Mouse (Mus musculus): ENCODE measurements at regions not wholly inside any gene's neighbourhood (a gene's known extent, or its start where the extent isn't known, plus 50 kb on each side); places are given as distances from the start of the nearest gene placed in this dataset.

DNA sequence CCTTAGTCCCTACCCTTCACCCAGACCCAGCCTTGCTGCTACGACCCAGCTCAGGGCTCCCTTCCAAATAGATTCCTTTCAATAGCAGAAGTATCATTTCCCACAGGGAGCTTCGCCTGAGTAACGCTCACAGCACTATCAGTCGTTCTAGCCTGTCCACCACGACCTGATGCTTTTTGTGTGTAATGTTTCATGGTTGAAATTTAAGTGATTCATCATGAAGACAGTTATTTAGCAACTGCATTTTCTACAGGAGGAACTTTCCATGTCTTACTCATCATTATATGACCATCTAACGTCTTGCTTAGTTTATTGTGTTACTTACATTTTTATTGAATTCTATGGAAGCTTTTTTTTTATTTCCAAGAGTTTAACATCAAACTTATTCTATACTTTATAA, 314.5 kb upstream of the Acvr2a start:
- Histone ChIP-seq H3K4me2 (ENCODE audit: low read depth, severe bottlenecking) (no peak overlapping the region), H3K36me3 (ENCODE audit: control insufficient read depth, insufficient read depth, low read length) (no peaks in the 10 kb centered on the region), H3K9me3 (ENCODE audit: control insufficient read depth, low read length) (no peaks in the 10 kb centered on the region), H3K4me3 (ENCODE audit: low read depth, low read length) (no peak overlapping the region), H3K27me3 (ENCODE audit: control insufficient read depth, insufficient read depth, low read length) (no peaks in the 10 kb centered on the region), H3K4me1 (ENCODE audit: control insufficient read depth, insufficient read depth, low read length) (no peaks in the 10 kb centered on the region), H3K27ac (replicated peaks; ENCODE audit: low read depth, low read length) (no peak overlapping the region), H3K9ac (ENCODE audit: low read length) (no peak overlapping the region)
- no peak for DNase-seq (ENCODE audit: low spot score)
- no peak for ATAC-seq (ENCODE audit: insufficient number of reproducible peaks, low FRiP score, low TSS enrichment, low read depth)
- WGBS = 93% methylated on average over 6 of the region's 6 CpGs

GRCm38 (mm10) chr2:48501387-48501786, 312.5 kb upstream of the Acvr2a start:
- Histone ChIP-seq H3K4me2 (ENCODE audit: low read depth, severe bottlenecking) (no peak overlapping the region), H3K4me1 (ENCODE audit: control insufficient read depth, insufficient read depth, low read length) (no peaks in the 10 kb centered on the region), H3K9ac (ENCODE audit: low read length) (no peak overlapping the region), H3K27me3 (ENCODE audit: control insufficient read depth, insufficient read depth, low read length) (no peaks in the 10 kb centered on the region), H3K27ac (replicated peaks; ENCODE audit: low read depth, low read length) (no peak overlapping the region), H3K4me3 (ENCODE audit: low read depth, low read length) (no peak overlapping the region), H3K36me3 (ENCODE audit: control insufficient read depth, insufficient read depth, low read length) (no peaks in the 10 kb centered on the region), H3K9me3 (ENCODE audit: control insufficient read depth, low read length) (no peaks in the 10 kb centered on the region)
- DNase-seq (ENCODE audit: low spot score) = no peak
- 31% methylated on average over 2 of the region's 2 CpGs for WGBS
- ATAC-seq (ENCODE audit: insufficient number of reproducible peaks, low FRiP score, low TSS enrichment, low read depth) = no peak

DNA sequence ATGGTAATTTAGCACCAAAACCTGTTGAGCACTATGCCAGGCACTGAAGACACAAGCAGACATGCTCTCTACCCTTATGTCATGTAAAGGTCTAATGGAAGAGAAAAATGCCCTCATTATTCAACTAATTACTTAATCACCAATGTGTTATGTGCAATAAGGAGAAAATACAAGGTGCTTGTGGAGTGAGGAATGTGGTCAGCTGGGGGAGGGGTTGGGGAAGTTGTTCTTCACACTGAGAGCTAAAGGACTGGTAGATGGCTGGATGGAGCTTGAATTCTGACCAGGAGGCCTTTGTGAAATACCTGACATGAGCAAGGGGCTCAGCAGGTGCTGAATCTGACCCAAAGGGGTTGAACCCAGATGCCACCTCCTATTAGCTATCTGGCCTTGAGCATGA, 300.1 kb upstream of the Acvr2a start:
- DNase-seq (ENCODE audit: low spot score) (peak; percentile 33), ATAC-seq (ENCODE audit: insufficient number of reproducible peaks, low FRiP score, low TSS enrichment, low read depth) (peak; percentile 47; the same call in 1 of the 2 replicates)
- H3K27ac ChIP-seq (replicated peaks; ENCODE audit: low read depth, low read length) = no peak overlapping the region; the same call in 1 of the 2 replicates
- no peaks in the 10 kb centered on the region for H3K9me3 ChIP-seq (ENCODE audit: control insufficient read depth, low read length)
- H3K9ac ChIP-seq (ENCODE audit: low read length) = no peak overlapping the region
- no peak overlapping the region for H3K4me2 ChIP-seq (ENCODE audit: low read depth, severe bottlenecking)
- H3K36me3 ChIP-seq (ENCODE audit: control insufficient read depth, insufficient read depth, low read length) = no peaks in the 10 kb centered on the region
- 0 out of 2 replicates have a peak, but pooled peaks cover 3% of the 10 kb centered on the region for H3K4me1 ChIP-seq (ENCODE audit: control insufficient read depth, insufficient read depth, low read length)
- H3K27me3 ChIP-seq (ENCODE audit: control insufficient read depth, insufficient read depth, low read length) = no peaks in the 10 kb centered on the region
- no peak overlapping the region for H3K4me3 ChIP-seq (ENCODE audit: low read depth, low read length)

DNA sequence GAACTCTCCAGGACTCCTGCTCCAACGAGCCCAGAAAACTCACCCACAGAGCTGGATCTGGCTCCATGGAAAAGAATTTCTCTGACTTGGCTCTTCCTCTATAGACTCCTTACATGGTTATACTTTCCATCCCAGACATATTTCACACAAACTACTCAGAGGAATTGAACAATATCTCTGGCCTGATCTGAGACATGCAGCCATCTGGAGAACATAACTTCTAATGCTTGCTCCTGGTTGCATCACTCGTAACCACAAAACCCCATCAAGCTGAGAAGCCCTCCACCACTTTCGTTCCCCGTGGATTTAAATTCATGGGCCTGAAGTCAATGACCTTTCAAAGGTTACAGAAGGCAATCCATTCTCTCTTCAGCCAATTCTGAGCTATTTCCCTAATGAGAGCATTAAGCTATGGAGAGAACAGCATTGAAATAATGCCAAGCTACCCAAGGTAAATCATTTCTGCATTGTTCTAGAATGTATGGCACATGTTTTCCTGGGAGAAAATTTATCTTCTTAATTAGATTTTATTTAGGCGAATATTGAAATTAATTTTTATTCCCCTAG, 294.0 kb upstream of the Acvr2a start:
- Histone ChIP-seq H3K27me3 (ENCODE audit: control insufficient read depth, insufficient read depth, low read length) (no peaks in the 10 kb centered on the region), H3K36me3 (ENCODE audit: control insufficient read depth, insufficient read depth, low read length) (no peaks in the 10 kb centered on the region), H3K4me2 (ENCODE audit: low read depth, severe bottlenecking) (no peak overlapping the region), H3K4me1 (ENCODE audit: control insufficient read depth, insufficient read depth, low read length) (no peaks in the 10 kb centered on the region), H3K4me3 (ENCODE audit: low read depth, low read length) (no peak overlapping the region), H3K9ac (ENCODE audit: low read length) (no peak overlapping the region), H3K9me3 (ENCODE audit: control insufficient read depth, low read length) (no peaks in the 10 kb centered on the region), H3K27ac (replicated peaks; ENCODE audit: low read depth, low read length) (no peak overlapping the region)
- 48% methylated on average over 5 of the region's 5 CpGs for WGBS
- DNase-seq (ENCODE audit: low spot score) = no peak
- no peak for ATAC-seq (ENCODE audit: insufficient number of reproducible peaks, low FRiP score, low TSS enrichment, low read depth)

GRCm38 (mm10) chr2:48520535-48520971, 293.4 kb upstream of the Acvr2a start:
- WGBS = 29% methylated on average over 2 of the region's 2 CpGs
- H3K27me3 ChIP-seq (ENCODE audit: control insufficient read depth, insufficient read depth, low read length) = no peaks in the 10 kb centered on the region
- no peak overlapping the region for H3K9ac ChIP-seq (ENCODE audit: low read length)
- DNase-seq (ENCODE audit: low spot score) (peak; percentile 28), ATAC-seq (ENCODE audit: insufficient number of reproducible peaks, low FRiP score, low TSS enrichment, low read depth) (no peak)
- no peaks in the 10 kb centered on the region for H3K9me3 ChIP-seq (ENCODE audit: control insufficient read depth, low read length)
- no peak overlapping the region for H3K4me2 ChIP-seq (ENCODE audit: low read depth, severe bottlenecking)
- no peak overlapping the region for H3K4me3 ChIP-seq (ENCODE audit: low read depth, low read length)
- no peak overlapping the region for H3K27ac ChIP-seq (replicated peaks; ENCODE audit: low read depth, low read length)
- no peaks in the 10 kb centered on the region for H3K36me3 ChIP-seq (ENCODE audit: control insufficient read depth, insufficient read depth, low read length)
- no peaks in the 10 kb centered on the region for H3K4me1 ChIP-seq (ENCODE audit: control insufficient read depth, insufficient read depth, low read length)

- DNase-seq (ENCODE audit: low spot score) (no peak), ATAC-seq (ENCODE audit: insufficient number of reproducible peaks, low FRiP score, low TSS enrichment, low read depth) (no peak)
- H3K9ac ChIP-seq (ENCODE audit: low read length) = no peak overlapping the region
- H3K4me1 ChIP-seq (ENCODE audit: control insufficient read depth, insufficient read depth, low read length) = no peaks in the 10 kb centered on the region
- H3K9me3 ChIP-seq (ENCODE audit: control insufficient read depth, low read length) = no peaks in the 10 kb centered on the region
- no peaks in the 10 kb centered on the region for H3K27me3 ChIP-seq (ENCODE audit: control insufficient read depth, insufficient read depth, low read length)
- no peak overlapping the region for H3K4me3 ChIP-seq (ENCODE audit: low read depth, low read length)
- H3K4me2 ChIP-seq (ENCODE audit: low read depth, severe bottlenecking) = no peak overlapping the region
- no peak overlapping the region for H3K27ac ChIP-seq (replicated peaks; ENCODE audit: low read depth, low read length)
- 86% methylated on average over 2 of the region's 2 CpGs for WGBS
- H3K36me3 ChIP-seq (ENCODE audit: control insufficient read depth, insufficient read depth, low read length) = no peaks in the 10 kb centered on the region
Measured at GRCm38 (mm10) chr2:48535453-48535852, 278.5 kb upstream of the Acvr2a start.

GRCm38 (mm10) chr2:48536930-48537329, 277.0 kb upstream of the Acvr2a start:
- Histone ChIP-seq H3K4me2 (ENCODE audit: low read depth, severe bottlenecking) (no peak overlapping the region), H3K4me1 (ENCODE audit: control insufficient read depth, insufficient read depth, low read length) (no peaks in the 10 kb centered on the region), H3K9me3 (ENCODE audit: control insufficient read depth, low read length) (no peaks in the 10 kb centered on the region), H3K4me3 (ENCODE audit: low read depth, low read length) (no peak overlapping the region), H3K36me3 (ENCODE audit: control insufficient read depth, insufficient read depth, low read length) (no peaks in the 10 kb centered on the region), H3K27ac (replicated peaks; ENCODE audit: low read depth, low read length) (no peak overlapping the region), H3K9ac (ENCODE audit: low read length) (no peak overlapping the region), H3K27me3 (ENCODE audit: control insufficient read depth, insufficient read depth, low read length) (no peaks in the 10 kb centered on the region)
- whole genome bisulfite sequencing = 78% methylated on average over 4 of the region's 4 CpGs
- ATAC-seq (ENCODE audit: insufficient number of reproducible peaks, low FRiP score, low TSS enrichment, low read depth) (no peak), DNase-seq (ENCODE audit: low spot score) (no peak)

- no peak for ATAC-seq (ENCODE audit: insufficient number of reproducible peaks, low FRiP score, low TSS enrichment, low read depth)
- WGBS = 54% methylated on average over 13 of the region's 13 CpGs
- Histone ChIP-seq H3K9ac (ENCODE audit: low read length) (no peak overlapping the region), H3K27me3 (ENCODE audit: control insufficient read depth, insufficient read depth, low read length) (no peaks in the 10 kb centered on the region), H3K4me1 (ENCODE audit: control insufficient read depth, insufficient read depth, low read length) (no peaks in the 10 kb centered on the region), H3K9me3 (ENCODE audit: control insufficient read depth, low read length) (no peaks in the 10 kb centered on the region), H3K4me2 (ENCODE audit: low read depth, severe bottlenecking) (no peak overlapping the region), H3K36me3 (ENCODE audit: control insufficient read depth, insufficient read depth, low read length) (no peaks in the 10 kb centered on the region), H3K4me3 (ENCODE audit: low read depth, low read length) (no peak overlapping the region), H3K27ac (replicated peaks; ENCODE audit: low read depth, low read length) (no peak overlapping the region)
- peak; percentile 21 for DNase-seq (ENCODE audit: low spot score)
Measured at GRCm38 (mm10) chr2:48538668-48539341, 275.1 kb upstream of the Acvr2a start.
